Mouse (Mus musculus) left cerebral cortex, postnatal 14 days (tissue): ENCODE results near the gene Wdr19. TPM values are rescaled to one million over a fixed set of nuclear protein-coding genes. Genes with fewer than 3 reads are reported as not detected.
"Not testable (repeated sequence)": the region's sequence is repeated elsewhere in the genome, so short reads cannot be mapped to it uniquely, and the experiment has no call there.

Source experiments
- DNase-seq, 2 experiments: peaks; one replicate each; pipeline ENCODE4 v3.0.0; 2021 to 2022; ENCODE audit warnings: low spot score in 2 of 2, mixed read lengths in 1 of 2
- intact Hi-C: fragments of 180-260 bp; cut with DNase I; formaldehyde crosslinking; loops from one replicate; pipeline ENCODE4 v1.15.1; 2025
- total RNA-seq, 2 experiments: library from RNA; stranded (reverse); gene quantifications; 2 replicates each; pipeline ENCODE4 v1.2.3; 2021

Gene Wdr19
- total RNA-seq, 2 experiments from 2014 or later: 19.7 to 20.1 TPM

DNA sequence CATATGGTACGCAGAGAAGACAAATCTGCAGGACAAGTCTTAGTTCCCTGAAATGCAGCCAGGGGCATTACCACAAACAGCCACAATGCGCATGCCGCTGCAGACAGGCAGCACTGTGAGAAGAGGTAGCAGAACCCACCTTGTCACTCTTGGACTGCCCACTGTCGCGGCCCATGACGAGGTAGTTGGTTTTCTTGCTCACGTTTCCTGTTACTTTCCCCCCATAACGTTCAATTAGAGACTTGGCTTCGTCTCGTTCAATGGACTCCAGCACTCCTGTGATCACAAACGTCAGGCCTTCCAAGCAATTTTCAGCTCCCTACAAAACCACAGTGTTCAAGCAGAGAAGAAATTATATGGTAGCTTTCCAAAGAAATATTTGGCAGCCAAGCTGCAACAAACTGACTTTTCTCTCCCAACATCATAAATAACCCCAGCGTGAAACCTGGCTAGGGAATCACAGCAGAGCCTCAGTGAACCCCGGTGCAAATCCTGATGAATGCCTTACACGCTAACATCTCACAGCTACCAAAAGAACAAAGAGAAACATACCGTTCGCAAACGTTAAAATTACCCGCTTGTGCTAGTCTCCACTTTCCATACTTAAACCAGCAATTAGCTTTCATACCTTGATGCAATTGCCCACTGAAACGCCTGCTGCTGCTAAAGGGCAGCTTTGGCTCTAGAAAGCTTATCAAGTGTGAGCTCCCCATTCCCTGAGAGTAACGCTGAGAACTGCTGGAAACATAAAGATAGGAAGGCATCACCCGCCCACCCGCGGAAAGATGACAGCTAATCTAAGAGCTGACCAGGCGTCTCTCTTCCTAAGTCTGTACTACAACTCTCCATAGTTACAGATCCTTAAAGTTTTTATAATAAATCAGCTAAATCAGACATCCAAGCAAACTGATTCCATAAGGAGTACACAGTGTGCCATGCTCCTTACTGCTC lies 88.5 kb downstream of the Wdr19 start:
- intact Hi-C loops: no loop called here
- DNase-seq: no peak

- intact Hi-C loops, DNase-seq: not testable (repeated sequence)
Observed at GRCm38 (mm10) chr5:65289009-65289408, 89.5 kb downstream of the Wdr19 start.

DNA sequence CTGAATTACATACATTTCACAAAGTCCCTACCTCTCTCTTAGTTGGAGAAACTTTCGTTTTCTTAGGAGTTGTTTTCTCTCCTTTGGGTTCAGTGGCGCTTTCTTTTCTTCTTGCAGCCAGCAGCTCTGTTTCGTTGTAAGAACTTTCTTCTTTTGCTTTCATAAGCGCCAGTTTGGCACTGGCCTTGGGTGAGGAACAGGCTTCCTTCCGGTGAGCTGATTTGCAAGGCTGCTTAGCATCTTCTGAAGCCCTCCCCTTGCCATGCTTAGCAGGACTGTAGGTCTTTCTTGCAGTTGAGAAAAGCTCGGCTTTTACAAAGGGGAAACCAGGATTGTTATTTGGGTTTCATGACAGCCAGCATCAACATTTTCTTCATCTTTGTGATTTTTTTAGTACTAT lies 94.1 kb downstream of the Wdr19 start:
- DNase-seq: no peak
- intact Hi-C loops: no loop called here

GRCm38 (mm10) chr5:65294270-65294669 lies 94.8 kb downstream of the Wdr19 start:
- DNase-seq: no peak
- intact Hi-C loops: no loop called here

DNA sequence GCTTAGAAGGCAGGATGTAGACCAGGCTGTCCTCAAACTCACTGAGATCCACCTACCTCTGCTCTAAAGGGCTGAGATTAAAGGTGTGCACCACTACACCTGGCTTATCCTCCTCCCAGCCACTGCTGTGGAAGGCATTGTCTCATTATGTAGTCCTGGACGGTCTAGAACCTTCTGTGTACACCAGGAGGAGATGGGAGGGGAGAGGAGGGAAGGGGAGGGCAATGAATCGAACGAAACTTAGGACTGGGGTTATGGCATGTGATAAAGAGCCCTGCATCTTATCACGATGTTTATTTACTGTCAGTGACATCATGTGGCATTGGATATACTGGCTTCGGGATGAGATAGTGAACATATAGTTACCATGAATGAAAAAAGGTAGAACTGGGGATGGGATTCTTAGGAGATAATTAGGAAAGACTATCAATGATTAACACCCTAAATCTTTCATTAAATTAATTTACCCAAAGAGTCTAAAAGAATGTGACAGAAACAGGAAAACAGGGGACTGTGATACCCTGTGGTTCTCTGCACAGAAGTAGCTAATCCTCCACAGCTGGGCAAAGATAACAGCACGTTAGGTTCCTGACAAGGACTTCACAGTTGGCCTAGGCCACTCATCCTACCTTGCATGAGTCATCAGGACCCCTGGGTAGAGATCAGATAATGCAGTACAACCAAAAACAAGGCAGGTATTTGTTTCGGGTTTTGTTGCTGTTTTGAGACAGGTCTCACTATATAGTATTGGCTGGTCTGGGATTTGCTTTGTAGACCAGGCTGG lies 98.9 kb downstream of the Wdr19 start:
- intact Hi-C loops: no loop called here
- no peak for DNase-seq

GRCm38 (mm10) chr5:65299623-65300022 lies 100.1 kb downstream of the Wdr19 start:
- DNase-seq, intact Hi-C loops: not testable (repeated sequence)

DNA sequence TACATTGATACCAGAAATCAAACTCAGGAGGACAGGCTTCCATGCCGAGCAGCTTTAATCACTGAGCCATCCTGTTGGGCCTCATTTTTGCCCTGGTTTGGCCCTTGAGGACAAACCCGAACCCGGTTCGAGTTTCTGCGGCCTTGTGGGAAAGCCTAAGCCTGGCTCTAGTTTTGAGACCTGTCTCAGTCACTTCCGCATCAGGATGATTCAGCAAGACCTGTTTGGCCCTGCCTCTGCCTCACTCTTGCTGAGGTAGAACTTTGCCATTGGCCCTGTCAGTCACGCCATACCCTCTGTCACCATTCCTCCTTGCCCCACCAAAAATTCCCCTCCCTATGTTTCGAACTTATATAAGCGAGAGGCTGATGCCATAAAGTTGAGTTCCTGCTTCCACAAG lies 100.6 kb downstream of the Wdr19 start:
- intact Hi-C loops: no loop called here
- DNase-seq: no peak

DNA sequence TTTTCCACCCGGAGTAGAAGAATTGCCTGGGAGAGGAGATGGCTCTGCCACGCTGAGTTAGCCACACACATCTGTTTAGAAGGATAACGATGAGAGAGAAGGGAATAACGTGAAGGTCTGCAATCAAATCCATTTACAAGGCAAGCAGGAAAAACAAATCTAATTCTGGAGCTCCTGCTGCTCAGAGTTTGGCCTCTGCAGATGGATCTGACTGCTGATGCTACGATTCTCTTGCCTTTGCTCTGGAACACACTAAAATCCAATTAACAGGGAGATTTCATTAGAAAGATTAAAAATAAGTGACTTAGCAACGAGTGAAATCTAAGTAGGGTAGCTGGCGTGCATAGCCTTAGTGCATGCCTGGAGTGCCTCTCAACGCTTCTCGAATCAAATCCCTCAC lies 106.0 kb downstream of the Wdr19 start:
- intact Hi-C loops: no loop called here
- no peak for DNase-seq

DNA sequence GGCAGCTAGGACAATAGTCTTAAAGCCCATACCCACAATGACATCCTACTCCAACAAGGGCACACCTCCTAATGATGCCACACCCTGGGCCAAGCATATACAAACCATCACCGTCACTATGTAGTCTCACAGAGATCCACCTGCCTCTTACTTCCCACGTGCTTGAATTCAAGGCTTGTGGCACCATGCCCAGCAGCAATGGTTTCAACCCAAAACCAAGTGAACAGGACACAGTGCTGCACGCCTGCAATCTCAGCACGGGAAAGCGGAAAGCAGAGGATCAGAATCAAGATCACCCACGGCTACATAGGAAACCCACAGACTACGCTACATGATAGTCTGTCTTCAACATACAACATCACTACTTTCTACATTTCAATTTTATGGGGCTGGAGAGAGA lies 108.7 kb downstream of the Wdr19 start:
- no peak for DNase-seq
- intact Hi-C loops: no loop called here

GRCm38 (mm10) chr5:65308866-65309265 lies 109.4 kb downstream of the Wdr19 start:
- DNase-seq: no peak
- intact Hi-C loops: no loop called here

Other genes starting within 250 kb of the Wdr19 start
- gene Tlr6, start 239.6 kb upstream of the Wdr19 start, total RNA-seq: 1 to 10 TPM in 1 of 2 experiments, under 1 TPM in 1; 0.70 to 1.8 TPM
- 1 to 10 TPM; 4.8 to 5.9 TPM for gene Fam114a1, start 229.6 kb upstream of the Wdr19 start, total RNA-seq
- under 1 TPM; 0.61 to 0.62 TPM for gene Tmem156, start 107.6 kb upstream of the Wdr19 start, total RNA-seq
- 10 to 100 TPM; 51.1 to 60.2 TPM for gene Klhl5, start 92.2 kb upstream of the Wdr19 start, total RNA-seq
- 10 to 100 TPM; 27.0 to 29.6 TPM for gene Rfc1, start 136.0 kb downstream of the Wdr19 start, total RNA-seq
- under 1 TPM; 0.29 to 0.47 TPM for gene Klb, start 148.6 kb downstream of the Wdr19 start, total RNA-seq
- 100 to 1,000 TPM; 562 to 565 TPM for gene Rpl9, start 191.7 kb downstream of the Wdr19 start, total RNA-seq
- 10 to 100 TPM; 35.4 to 36.1 TPM for gene Lias, start 191.8 kb downstream of the Wdr19 start, total RNA-seq
- gene Ugdh, start 236.3 kb downstream of the Wdr19 start, total RNA-seq: 10 to 100 TPM; 24.8 to 25.7 TPM